Mouse (Mus musculus) C2C12 (cell line): ENCODE measurements around the gene Serpina16.

ENCODE experiments used
- CTCF ChIP-seq: IDR thresholded peaks from one replicate; pipeline ENCODE4 v1.5.1; 2011; ENCODE audit not compliant: control insufficient read depth, insufficient read depth, insufficient read length
- USF1 ChIP-seq: IDR thresholded peaks from one replicate; pipeline ENCODE4 v1.6.1; 2011; ENCODE audit warnings: low read depth, mild to moderate bottlenecking, control low read depth, moderate library complexity

DNA sequence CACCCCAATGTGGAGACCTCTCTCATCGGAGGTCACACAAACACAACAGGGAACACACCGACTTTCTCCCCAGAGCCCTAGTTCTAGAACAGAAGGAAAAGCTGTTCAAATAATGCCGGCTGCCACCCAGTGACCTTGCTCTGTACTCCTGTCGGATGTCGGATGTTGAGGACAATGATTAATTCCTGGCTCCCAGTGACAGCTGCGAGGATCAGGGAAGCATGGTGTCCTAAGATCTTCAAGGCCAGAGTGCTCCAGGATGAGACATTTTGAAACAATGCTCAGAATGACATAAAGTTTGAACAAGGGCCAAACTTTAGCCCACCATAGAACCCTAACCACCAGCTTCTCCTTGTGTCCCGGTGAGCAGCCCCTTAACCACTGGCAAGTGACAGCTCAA lies 11.1 kb upstream of the Serpina16 start:
- TF ChIP-seq CTCF = no peak
- no peak for TF ChIP-seq USF1
